Mouse (Mus musculus) liver, postnatal 0 days (tissue): ENCODE measurements around the gene Syne4.

Experiments
- CTCF ChIP-seq: sonication (generic); IDR thresholded peaks from 2 replicates; pipeline ENCODE4 v1.5.1; 2016; ENCODE audit warnings: antibody characterized with exemption, low read depth
- EP300 ChIP-seq: IDR thresholded peaks from 2 replicates; pipeline ENCODE4 v1.6.1; 2016; ENCODE audit warnings: antibody characterized with exemption, low read depth, mild to moderate bottlenecking

- TF ChIP-seq CTCF, result no peak
- no peak for TF ChIP-seq EP300
These were observed 13.8 kb downstream of the Syne4 start for GRCm38 (mm10) chr7:30328379-30328778.
